Mouse (Mus musculus): Measurements from ENCODE around the gene Atg101. TPM values are rescaled to one million over a fixed set of nuclear protein-coding genes. Genes with fewer than 3 reads are reported as not detected.

The Atg101 gene
- total and polyA plus RNA-seq, 2 experiments from 2014 or later = 56.3 to 81.3 TPM

- no peak overlapping the region for H3K9ac ChIP-seq
These were observed 27.9 kb downstream of the Atg101 start for GRCm38 (mm10) chr15:101312006-101312405.

DNA sequence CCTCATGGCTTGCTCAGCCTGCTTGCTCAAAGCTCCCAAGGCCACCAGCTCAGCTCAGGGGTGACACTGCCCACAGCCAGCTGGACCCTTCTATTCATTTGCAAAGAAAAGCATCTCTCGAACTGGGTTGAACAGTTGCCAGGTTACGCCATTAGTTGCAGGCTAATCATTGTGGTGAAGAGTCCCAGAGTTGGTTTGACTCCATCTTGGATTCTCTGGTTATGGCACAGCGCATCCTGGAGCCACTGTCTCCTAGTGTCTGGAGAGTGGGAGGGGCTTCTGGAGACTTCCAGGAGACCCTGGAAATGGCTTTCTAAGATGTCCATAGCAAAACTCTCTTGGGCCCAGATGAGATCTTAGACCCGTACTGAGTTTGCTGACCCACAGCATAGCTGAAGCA is 31.3 kb downstream of the Atg101 start:
- 0 out of 2 replicates have a peak overlapping the region, but pooled peaks have one; percentile 30 for H3K4me3 ChIP-seq (ENCODE audit: low read depth, low read length)
- H3K4me1 ChIP-seq (ENCODE audit: insufficient read depth) = peaks cover 8% of the 10 kb centered on the region; the same call in 1 of the 2 replicates
- ATAC-seq (0 out of 2 replicates have a peak, but pooled peaks have one; percentile 4), DNase-seq (no peak)
- no peak for TF ChIP-seq CTCF (IDR thresholded peaks at IDR 0.05; ENCODE audit: low read depth)
- no peak overlapping the region for H3K4me2 ChIP-seq (ENCODE audit: low read depth)
- no peak overlapping the region; the same call in 1 of the 2 replicates for H3K27ac ChIP-seq (ENCODE audit: low read depth, low read length)
- H3K9me3 ChIP-seq (ENCODE audit: low read length) = no peaks in the 10 kb centered on the region
- 72% methylated on average over 4 of the region's 4 CpGs for WGBS
- no peaks in the 10 kb centered on the region for H3K36me3 ChIP-seq (ENCODE audit: insufficient read depth)
- no peaks in the 10 kb centered on the region for H3K27me3 ChIP-seq (ENCODE audit: insufficient read depth, low read length)
- no peak overlapping the region for H3K9ac ChIP-seq

More at GRCm38 (mm10) chr15:101312006-101312405, 27.9 kb downstream of the Atg101 start:
- 92% methylated on average over 6 of the region's 6 CpGs for WGBS
- Histone ChIP-seq H3K4me1 (ENCODE audit: insufficient read depth) (peaks cover 8% of the 10 kb centered on the region; the same call in 1 of the 2 replicates), H3K27ac (ENCODE audit: low read depth, low read length) (no peak overlapping the region), H3K27me3 (ENCODE audit: insufficient read depth, low read length) (no peaks in the 10 kb centered on the region), H3K4me3 (ENCODE audit: low read depth, low read length) (no peak overlapping the region), H3K36me3 (ENCODE audit: insufficient read depth) (no peaks in the 10 kb centered on the region), H3K4me2 (ENCODE audit: low read depth) (no peak overlapping the region), H3K9me3 (ENCODE audit: low read length) (no peaks in the 10 kb centered on the region)
- DNase-seq (no peak), ATAC-seq (no peak)
- no peak for TF ChIP-seq CTCF (IDR thresholded peaks at IDR 0.05; ENCODE audit: low read depth)

DNA sequence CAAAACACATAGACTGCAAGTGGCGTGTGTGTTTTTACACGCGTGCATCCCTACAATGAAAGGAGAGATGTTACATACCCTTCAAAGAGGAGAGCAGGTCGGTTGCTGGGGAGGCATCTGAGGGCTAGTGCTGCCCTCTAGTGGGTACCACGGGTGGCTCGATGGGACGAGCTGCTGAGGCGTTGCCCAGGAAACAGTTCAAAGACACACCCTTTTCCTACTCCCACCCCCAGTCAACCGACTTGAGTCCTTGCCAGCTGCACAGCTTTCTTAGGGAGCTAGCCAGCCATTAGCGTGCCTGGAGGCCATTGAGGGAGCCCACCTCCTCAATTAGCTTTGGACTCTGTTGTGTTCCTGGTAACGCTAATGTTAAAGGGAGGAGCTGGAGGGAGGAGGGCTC is 31.8 kb downstream of the Atg101 start:
- Histone ChIP-seq H3K4me2 (ENCODE audit: low read depth) (peak overlapping the region; percentile 43), H3K27me3 (ENCODE audit: insufficient read depth, low read length) (no peaks in the 10 kb centered on the region), H3K9me3 (ENCODE audit: low read length) (no peaks in the 10 kb centered on the region), H3K4me3 (ENCODE audit: low read depth, low read length) (peak overlapping the region; percentile 30), H3K4me1 (ENCODE audit: insufficient read depth) (peaks cover 8% of the 10 kb centered on the region; the same call in 1 of the 2 replicates), H3K36me3 (ENCODE audit: insufficient read depth) (no peaks in the 10 kb centered on the region), H3K27ac (ENCODE audit: low read depth, low read length) (no peak overlapping the region; the same call in 1 of the 2 replicates), H3K9ac (0 out of 2 replicates have a peak overlapping the region, but pooled peaks have one; percentile 35)
- DNase-seq (peak; percentile 95), ATAC-seq (peak; percentile 96)
- peak; percentile 95 for TF ChIP-seq CTCF (IDR thresholded peaks at IDR 0.05; ENCODE audit: low read depth)
- WGBS = 4% methylated on average over 11 of the region's 11 CpGs

- DNase-seq (no peak), ATAC-seq (0 out of 2 replicates have a peak, but pooled peaks have one; percentile 9)
- no peak for TF ChIP-seq CTCF (IDR thresholded peaks at IDR 0.05; ENCODE audit: low read depth)
- WGBS = 51% methylated on average over 13 of the region's 13 CpGs
- no peaks in the 10 kb centered on the region for H3K9me3 ChIP-seq (ENCODE audit: low read length)
- H3K4me3 ChIP-seq (ENCODE audit: low read depth, low read length) = peak overlapping the region; percentile 30
- 0 out of 2 replicates have a peak overlapping the region, but pooled peaks have one; percentile 35 for H3K9ac ChIP-seq
- peaks cover 8% of the 10 kb centered on the region; the same call in 1 of the 2 replicates for H3K4me1 ChIP-seq (ENCODE audit: insufficient read depth)
- peak overlapping the region; percentile 43 for H3K4me2 ChIP-seq (ENCODE audit: low read depth)
- H3K27ac ChIP-seq (ENCODE audit: low read depth, low read length) = no peak overlapping the region
- H3K27me3 ChIP-seq (ENCODE audit: insufficient read depth, low read length) = no peaks in the 10 kb centered on the region
- no peaks in the 10 kb centered on the region for H3K36me3 ChIP-seq (ENCODE audit: insufficient read depth)
These were observed 32.3 kb downstream of the Atg101 start for GRCm38 (mm10) chr15:101316279-101316912.

DNA sequence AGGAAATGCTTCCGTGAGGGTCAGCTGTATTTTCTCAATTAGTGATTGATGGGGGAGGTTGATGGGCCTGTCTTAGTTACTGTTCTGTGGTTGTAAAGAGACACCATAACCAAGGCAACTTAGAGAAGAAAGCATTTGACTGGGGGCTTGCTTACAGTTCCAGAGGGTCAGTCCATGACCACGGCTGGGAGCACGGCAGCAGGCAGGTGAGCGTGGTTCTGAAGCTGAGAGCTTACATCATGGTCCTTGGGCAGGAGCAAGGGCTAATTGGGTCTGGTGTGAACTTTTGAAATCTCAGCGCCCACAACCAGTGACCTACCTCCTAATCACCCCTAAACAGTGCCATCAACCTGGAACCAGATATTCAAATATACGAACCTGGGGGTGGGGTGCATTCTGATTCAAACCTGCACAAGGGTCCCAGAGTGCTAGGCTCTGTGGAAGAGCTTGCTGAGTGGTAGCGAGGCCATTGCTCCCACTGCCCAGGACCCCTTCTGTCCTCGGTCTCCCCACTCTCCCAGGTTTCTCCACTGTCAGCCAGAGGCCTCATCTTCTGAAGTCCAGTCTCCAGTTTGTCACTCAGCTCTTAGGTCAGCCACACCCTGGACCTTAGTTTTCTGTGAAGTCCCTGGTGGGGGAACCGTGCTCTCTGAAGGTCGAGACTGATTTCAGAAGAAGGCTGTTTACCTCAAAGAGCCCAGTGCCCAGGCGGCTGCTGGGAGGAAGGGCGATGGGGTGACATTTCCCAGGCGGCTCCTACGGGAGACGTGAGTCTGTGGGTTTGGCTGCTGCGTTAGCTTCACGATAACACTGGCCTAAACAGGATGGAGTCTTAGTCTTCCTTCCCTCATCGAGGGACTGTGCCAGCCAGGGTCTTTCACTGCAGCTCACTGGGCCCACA is 33.1 kb downstream of the Atg101 start:
- Histone ChIP-seq H3K9ac (no peak overlapping the region), H3K4me1 (ENCODE audit: insufficient read depth) (peaks cover 8% of the 10 kb centered on the region; the same call in 1 of the 2 replicates), H3K36me3 (ENCODE audit: insufficient read depth) (no peaks in the 10 kb centered on the region), H3K4me3 (ENCODE audit: low read depth, low read length) (no peak overlapping the region), H3K9me3 (ENCODE audit: low read length) (no peaks in the 10 kb centered on the region), H3K4me2 (ENCODE audit: low read depth) (no peak overlapping the region), H3K27ac (ENCODE audit: low read depth, low read length) (no peak overlapping the region), H3K27me3 (ENCODE audit: insufficient read depth, low read length) (no peaks in the 10 kb centered on the region)
- no peak for DNase-seq
- TF ChIP-seq CTCF (IDR thresholded peaks at IDR 0.05; ENCODE audit: low read depth) = no peak
- no peak for ATAC-seq
- 80% methylated on average over 18 of the region's 18 CpGs for WGBS

DNA sequence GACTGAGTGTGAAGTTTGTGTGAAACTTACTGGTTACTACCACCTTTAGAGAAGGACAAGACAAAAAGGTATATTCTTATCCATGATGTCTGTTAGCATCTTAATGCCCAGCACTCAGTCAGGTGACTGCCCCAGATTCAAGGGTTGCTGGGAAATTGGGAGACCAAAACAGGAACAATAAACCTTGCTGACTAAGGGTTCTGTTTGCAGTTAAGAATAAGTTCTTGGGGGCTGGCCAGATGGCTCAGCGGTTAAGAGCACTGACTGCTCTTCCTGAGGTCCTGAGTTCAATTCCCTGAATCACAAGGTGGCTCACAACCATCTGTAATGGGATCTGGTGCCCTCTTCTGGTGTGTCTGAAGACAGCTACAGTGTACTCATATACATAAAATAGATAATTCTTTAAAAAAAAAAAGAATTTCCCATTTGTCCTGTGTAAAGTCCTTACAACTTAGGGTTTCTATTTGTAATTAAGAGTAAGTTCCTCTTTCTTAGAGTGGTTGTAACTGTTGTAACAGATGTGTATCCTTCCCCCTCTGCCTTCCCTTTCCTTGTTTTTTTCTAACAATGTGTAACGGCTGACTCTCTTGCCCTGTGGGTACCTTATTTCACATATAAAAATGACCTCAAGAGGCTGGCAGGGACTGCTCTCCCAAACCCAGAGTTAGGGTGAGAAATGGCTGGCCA is 33.9 kb downstream of the Atg101 start:
- no peak overlapping the region for H3K4me3 ChIP-seq (ENCODE audit: low read depth, low read length)
- no peak overlapping the region for H3K27ac ChIP-seq (ENCODE audit: low read depth, low read length)
- H3K9ac ChIP-seq = no peak overlapping the region
- no peak for TF ChIP-seq CTCF (IDR thresholded peaks at IDR 0.05; ENCODE audit: low read depth)
- peaks cover 8% of the 10 kb centered on the region; the same call in 1 of the 2 replicates for H3K4me1 ChIP-seq (ENCODE audit: insufficient read depth)
- no peak for ATAC-seq
- H3K9me3 ChIP-seq (ENCODE audit: low read length) = no peaks in the 10 kb centered on the region
- no peak for DNase-seq
- H3K4me2 ChIP-seq (ENCODE audit: low read depth) = no peak overlapping the region
- H3K36me3 ChIP-seq (ENCODE audit: insufficient read depth) = no peaks in the 10 kb centered on the region
- WGBS = 81% methylated on average over 2 of the region's 2 CpGs
- H3K27me3 ChIP-seq (ENCODE audit: insufficient read depth, low read length) = no peaks in the 10 kb centered on the region

Data from forebrain, postnatal 0 days (tissue).